Mouse (Mus musculus) stomach, embryonic 14.5 days (tissue): Measurements from ENCODE around the gene Gm13277. TPM values are rescaled to one million over a fixed set of nuclear protein-coding genes. Genes with fewer than 3 reads are reported as not detected.
"Not testable (repeated sequence)": the region's sequence is repeated elsewhere in the genome, so short reads cannot be mapped to it uniquely, and the experiment has no call there.

Source experiments
- ATAC-seq: fragments of 200-750 bp; cut with Nextera tagmentation; 2 replicates; pipeline ENCODE4 v1.8.0; 2017; ENCODE audit warnings: low read depth, moderate TSS enrichment; ENCODE audit not compliant: insufficient number of reproducible peaks, insufficient read depth, low FRiP score
- H3K27ac ChIP-seq: fragments of 300-500 bp; sonication (generic); 2 replicates; pipeline ENCODE4 v1.5.1; 2014; ENCODE audit warnings: mild to moderate bottlenecking, low read length, moderate library complexity, mixed read lengths
- H3K27me3 ChIP-seq: fragments of 300-500 bp; sonication (generic); 2 replicates; pipeline ENCODE4 v1.6.1; 2014; ENCODE audit warnings: low read length, control low read depth, mixed read lengths; ENCODE audit not compliant: control insufficient read depth, insufficient read depth
- H3K36me3 ChIP-seq: fragments of 300-500 bp; sonication (generic); 2 replicates; pipeline ENCODE4 v1.6.1; 2014; ENCODE audit warnings: mild to moderate bottlenecking, control low read depth, low read length, moderate library complexity, mixed read lengths; ENCODE audit not compliant: control insufficient read depth, insufficient read depth
- H3K4me1 ChIP-seq: fragments of 300-500 bp; sonication (generic); 2 replicates; pipeline ENCODE4 v1.6.1; 2014; ENCODE audit warnings: low read length, control low read depth, mixed read lengths; ENCODE audit not compliant: control insufficient read depth, insufficient read depth
- H3K4me2 ChIP-seq: fragments of 300-500 bp; sonication (generic); replicated peaks from 2 replicates; pipeline ENCODE4 v1.6.1; 2014; ENCODE audit warnings: low read depth, low read length, control low read depth
- H3K4me3 ChIP-seq: fragments of 300-500 bp; sonication (generic); 2 replicates; pipeline ENCODE4 v1.5.1; 2014; ENCODE audit warnings: low read depth, low read length, control low read depth
- H3K9ac ChIP-seq: fragments of 300-500 bp; sonication (generic); replicated peaks from 2 replicates; pipeline ENCODE4 v1.6.1; 2014; ENCODE audit warnings: low read depth, mild to moderate bottlenecking, control low read depth, low read length, moderate library complexity, mixed read lengths
- H3K9me3 ChIP-seq: fragments of 300-500 bp; sonication (generic); 2 replicates; pipeline ENCODE4 v1.6.1; 2016; ENCODE audit warnings: low read depth, low read length, control low read depth; ENCODE audit not compliant: control insufficient read depth
- WGBS: fragments of 180-500 bp; shearing (Covaris S2); extraction: QIAGEN DNeasy Blood & Tissue Kit; methylation state at CpG from one replicate; pipeline ENCODE4 v1.1.7; 2014; 5-methylcytosine and 5-hydroxymethylcytosine counted together
- polyA plus RNA-seq: library from polyadenylated mRNA; unstranded; fragments of >200 nt; fragmentation: Nextera tagmentation; extraction: Ambion mirVana; gene quantifications from 2 replicates; pipeline ENCODE4 v1.2.1, GENCODE M21; 2014

Gm13277 gene
- polyA plus RNA-seq, 1 experiment from 2014 or later: not detected

- H3K4me2 ChIP-seq, H3K27me3 ChIP-seq, H3K4me1 ChIP-seq, H3K4me3 ChIP-seq, ATAC-seq, H3K9me3 ChIP-seq, H3K27ac ChIP-seq, H3K9ac ChIP-seq, H3K36me3 ChIP-seq: not testable (repeated sequence)
- WGBS: no CpG with 5 or more reads among the region's 29 CpGs
Measured at GRCm38 (mm10) chr4:88776622-88777021, 11.8 kb upstream of the Gm13277 start, which contains the start of gene Gm13289. Gm13289 (plus strand) TSS chr4:88776922.

- H3K9ac ChIP-seq, H3K36me3 ChIP-seq: not testable (repeated sequence)
- WGBS: no CpG with 5 or more reads among the region's 29 CpGs
Measured at GRCm38 (mm10) chr4:88779550-88779949, 8.9 kb upstream of the Gm13277 start, which contains the start of gene Gm13272. Gm13272 (plus strand) TSS chr4:88779850.

GRCm38 (mm10) chr4:88780320-88780719 is 8.1 kb upstream of the Gm13277 start:
- 47% methylated on average over 15 of the region's 18 CpGs for whole genome bisulfite sequencing
- H3K4me2 ChIP-seq: not testable (repeated sequence)

More at GRCm38 (mm10) chr4:88779550-88779949, 8.9 kb upstream of the Gm13277 start, which contains the start of gene Gm13272:
- H3K27me3 ChIP-seq, H3K4me3 ChIP-seq, ATAC-seq, H3K4me2 ChIP-seq, H3K4me1 ChIP-seq, H3K27ac ChIP-seq, H3K9me3 ChIP-seq: not testable (repeated sequence)

GRCm38 (mm10) chr4:88781831-88782230 is 6.6 kb upstream of the Gm13277 start, which contains the start of gene Ifnz:
Ifnz (plus strand) TSS chr4:88782131.
- H3K27me3 ChIP-seq, H3K4me3 ChIP-seq, ATAC-seq, H3K36me3 ChIP-seq, H3K4me1 ChIP-seq, H3K9me3 ChIP-seq, H3K9ac ChIP-seq, H3K27ac ChIP-seq: not testable (repeated sequence)
- 0 out of 2 replicates have a peak within 1 kb of the TSS, but pooled peaks have one; percentile 18 for H3K4me2 ChIP-seq
- WGBS: 11% methylated on average over 1 of the region's 7 CpGs

More at GRCm38 (mm10) chr4:88780320-88780719, 8.1 kb upstream of the Gm13277 start:
- H3K9ac ChIP-seq, ATAC-seq, H3K27ac ChIP-seq, H3K4me1 ChIP-seq, H3K4me3 ChIP-seq, H3K36me3 ChIP-seq, H3K9me3 ChIP-seq, H3K27me3 ChIP-seq: not testable (repeated sequence)

GRCm38 (mm10) chr4:88782335-88782734 is 6.1 kb upstream of the Gm13277 start:
- not testable (repeated sequence) for H3K9me3 ChIP-seq, H3K4me1 ChIP-seq, H3K27me3 ChIP-seq, H3K9ac ChIP-seq, H3K27ac ChIP-seq, H3K36me3 ChIP-seq, H3K4me3 ChIP-seq, ATAC-seq
- 0% methylated on average over 3 of the region's 31 CpGs for WGBS
- H3K4me2 ChIP-seq: 0 out of 2 replicates have a peak overlapping the region, but pooled peaks have one; percentile 18

GRCm38 (mm10) chr4:88785409-88785808 is 3.0 kb upstream of the Gm13277 start, which contains the start of gene Gm13276:
Gm13276 (plus strand) TSS chr4:88785709.
- no CpG with 5 or more reads among the region's 27 CpGs for WGBS

GRCm38 (mm10) chr4:88791250-88791649 is 2.8 kb downstream of the Gm13277 start, which contains the start of gene Gm13278:
Gm13278 (plus strand) TSS chr4:88791550.
- not testable (repeated sequence) for H3K9me3 ChIP-seq, H3K27ac ChIP-seq, ATAC-seq, H3K36me3 ChIP-seq, H3K27me3 ChIP-seq, H3K4me2 ChIP-seq, H3K9ac ChIP-seq, H3K4me3 ChIP-seq, H3K4me1 ChIP-seq
- WGBS: no CpG with 5 or more reads among the region's 28 CpGs

More at GRCm38 (mm10) chr4:88785409-88785808, 3.0 kb upstream of the Gm13277 start, which contains the start of gene Gm13276:
- not testable (repeated sequence) for H3K4me1 ChIP-seq, H3K27ac ChIP-seq, H3K9me3 ChIP-seq, H3K36me3 ChIP-seq, H3K4me2 ChIP-seq, H3K4me3 ChIP-seq, ATAC-seq, H3K9ac ChIP-seq, H3K27me3 ChIP-seq

- not testable (repeated sequence) for H3K27me3 ChIP-seq, H3K9me3 ChIP-seq, ATAC-seq, H3K9ac ChIP-seq, H3K27ac ChIP-seq, H3K4me3 ChIP-seq, H3K36me3 ChIP-seq, H3K4me2 ChIP-seq, H3K4me1 ChIP-seq
- WGBS: 0% methylated on average over 6 of the region's 52 CpGs
Measured at GRCm38 (mm10) chr4:88793936-88794675, 5.7 kb downstream of the Gm13277 start, which contains the start of gene Gm13275. Gm13275 (plus strand) TSS chr4:88794487.
